Comparison of ENCODE assay signal across 34 mouse cellular contexts in genomic region chr13:44174236-44174635, GRCm38 (mm10).
"Had no signal": no experiment of that assay in that cellular context is flagged by ENCODE, and none has a peak within 500 bp of the region (broad histone marks: within the 10 kb centered on the region; RNA-seq: fewer than 3 reads in every experiment).

No protein-coding gene starts in this region.

- H3K36me3 ChIP-seq: heart, embryonic 12.5 days; heart, embryonic 13.5 days; heart, embryonic 15.5 days; hindbrain, embryonic 10.5 days; hindbrain, embryonic 12.5 days; hindbrain, embryonic 13.5 days; hindbrain, embryonic 15.5 days; intestine, embryonic 15.5 days; kidney, embryonic 15.5 days had no signal

- H3K27ac ChIP-seq: heart, embryonic 13.5 days; heart, embryonic 15.5 days; hindbrain, embryonic 10.5 days; hindbrain, embryonic 12.5 days; hindbrain, embryonic 13.5 days; hindbrain, embryonic 14.5 days; hindbrain, embryonic 15.5 days; hindbrain, postnatal 0 days; intestine, embryonic 15.5 days; kidney, embryonic 15.5 days; kidney, postnatal 0 days; layer of hippocampus, adult 2 months; left cerebral cortex, adult 2 months had no signal

- H3K27me3 ChIP-seq: heart, embryonic 12.5 days; heart, embryonic 13.5 days; heart, embryonic 15.5 days; hindbrain, embryonic 12.5 days; hindbrain, embryonic 13.5 days; hindbrain, embryonic 15.5 days; intestine, embryonic 15.5 days; kidney, embryonic 15.5 days had no signal

- H3K9me3 ChIP-seq: heart, embryonic 12.5 days; heart, embryonic 13.5 days; heart, embryonic 15.5 days; hindbrain, embryonic 10.5 days; hindbrain, embryonic 12.5 days; hindbrain, embryonic 13.5 days; hindbrain, embryonic 15.5 days; intestine, embryonic 15.5 days; kidney, embryonic 15.5 days had no signal

- H3K4me2 ChIP-seq: heart, embryonic 11.5 days; heart, embryonic 12.5 days; heart, embryonic 13.5 days; heart, embryonic 15.5 days; hindbrain, embryonic 12.5 days; hindbrain, embryonic 13.5 days; hindbrain, embryonic 14.5 days; hindbrain, embryonic 15.5 days; intestine, embryonic 15.5 days; kidney, embryonic 15.5 days had no signal

- H3K9ac ChIP-seq: heart, embryonic 12.5 days; heart, embryonic 13.5 days; heart, embryonic 15.5 days; hindbrain, embryonic 12.5 days; hindbrain, embryonic 13.5 days; hindbrain, embryonic 14.5 days; hindbrain, embryonic 15.5 days; intestine, embryonic 15.5 days; kidney, embryonic 15.5 days had no signal

- H3K4me3 ChIP-seq: heart, embryonic 12.5 days; heart, embryonic 13.5 days; heart, embryonic 15.5 days; hindbrain, embryonic 10.5 days; hindbrain, embryonic 12.5 days; hindbrain, embryonic 13.5 days; hindbrain, embryonic 15.5 days; intestine, embryonic 15.5 days; kidney, embryonic 15.5 days; layer of hippocampus, adult 2 months; left cerebral cortex, adult 2 months had no signal

- ATAC-seq: hindbrain, embryonic 16.5 days; hindbrain, postnatal 0 days; inflammation-experienced regulatory T-cells, adult 6 months; intestine, embryonic 15.5 days; intestine, embryonic 16.5 days; intestine, postnatal 0 days had no signal

- DNase-seq: heart, postnatal 10 days; heart, postnatal 36 days; heart, postnatal 4 days; kidney, adult 11 months; kidney, adult 18-20 months; kidney, adult 2 months; kidney, adult 8-10 months; kidney, adult 9 months; kidney, postnatal 10 days; kidney, postnatal 14 days; kidney, postnatal 25 days; kidney, postnatal 36 days; kidney, postnatal 4 days; layer of hippocampus, adult 9-11 months; layer of hippocampus, postnatal 36 days had no signal

- H3K4me1 ChIP-seq: heart, embryonic 15.5 days; hindbrain, embryonic 10.5 days; hindbrain, embryonic 12.5 days; hindbrain, embryonic 13.5 days; hindbrain, embryonic 15.5 days; intestine, embryonic 15.5 days; kidney, embryonic 15.5 days had no signal
